Mouse (Mus musculus) lung, postnatal 4 days (tissue): Measurements from ENCODE around the gene Rgs13.
"Not testable (repeated sequence)": the region's sequence is repeated elsewhere in the genome, so short reads cannot be mapped to it uniquely, and the experiment has no call there.

Experiments
- DNase-seq, 2 experiments: peaks; one replicate each; pipeline ENCODE4 v3.0.0; 2021

Rgs13 gene

DNA sequence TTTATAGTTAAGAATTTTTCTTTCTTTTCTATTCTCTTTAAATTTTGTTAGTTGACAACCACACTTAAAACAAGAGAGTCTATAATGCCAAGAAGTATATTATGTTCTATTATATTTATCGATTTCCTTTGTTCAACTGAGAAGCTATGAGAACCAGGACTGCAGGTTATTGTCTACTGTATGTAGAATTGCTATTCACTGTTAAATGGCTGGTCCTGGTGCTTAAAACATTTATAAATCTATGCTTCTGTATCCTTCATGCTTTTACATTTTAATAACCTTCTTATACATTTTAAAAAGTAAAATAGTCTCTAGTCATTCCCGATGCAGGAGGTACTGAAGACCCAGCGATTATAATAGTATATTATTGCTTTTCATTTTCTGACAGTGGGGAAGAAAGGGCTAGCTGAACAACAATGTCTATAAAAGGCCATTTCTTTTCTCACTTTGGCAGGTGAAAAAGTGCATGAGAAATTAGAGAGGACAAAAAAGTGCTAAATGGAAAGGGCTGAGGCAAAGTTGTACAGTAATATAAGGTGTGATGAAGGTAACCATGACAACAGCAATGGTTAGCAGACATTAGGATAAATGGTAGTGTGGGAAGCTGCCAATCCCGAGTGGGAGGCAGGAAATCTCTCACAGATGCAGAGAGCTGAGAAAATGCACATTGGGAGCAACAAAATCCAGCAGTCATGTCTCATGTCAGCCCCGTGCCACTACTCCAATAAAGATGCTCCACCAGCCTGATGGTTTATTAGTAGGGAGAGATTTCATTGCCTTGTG, 25.6 kb downstream of the Rgs13 start:
- DNase-seq: no peak

DNA sequence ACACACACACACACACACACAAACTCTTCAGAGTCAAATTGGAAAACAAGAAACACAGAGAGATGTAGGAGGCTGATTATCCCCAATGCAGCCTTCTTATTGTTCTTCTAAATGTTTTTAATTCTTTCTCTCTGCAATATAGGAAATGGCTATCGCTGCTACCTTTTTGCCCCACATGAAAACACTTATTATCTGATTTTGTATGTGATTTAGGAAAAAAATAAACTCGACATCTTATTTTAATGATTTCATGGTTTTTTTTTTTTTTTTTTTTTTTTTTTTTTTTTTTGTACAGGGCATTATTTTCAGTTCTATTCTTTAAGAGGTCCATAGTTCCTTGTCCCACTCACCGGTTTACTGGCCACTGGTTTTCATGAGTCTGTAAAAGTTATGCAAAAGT, 27.2 kb downstream of the Rgs13 start:
- no peak for DNase-seq

DNA sequence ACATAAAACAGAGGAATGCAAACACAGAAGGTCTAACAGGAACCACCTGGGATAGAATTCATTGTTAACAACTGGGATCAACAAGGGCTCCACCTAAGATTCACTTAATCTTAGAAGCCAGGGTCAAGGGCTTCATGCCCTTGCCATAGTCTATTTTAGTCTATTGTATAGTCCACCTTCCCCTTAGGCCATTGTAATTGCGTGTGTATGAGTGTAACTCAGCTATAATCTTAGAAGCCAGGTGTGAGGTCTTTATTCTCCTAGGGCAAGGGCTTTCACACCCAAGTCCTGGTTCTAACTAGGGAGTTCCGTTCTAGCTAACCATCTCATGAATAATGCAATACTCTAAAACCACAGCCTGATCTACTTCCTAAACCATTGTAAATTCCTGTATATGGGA, 35.8 kb downstream of the Rgs13 start:
- not testable (repeated sequence) for DNase-seq

DNA sequence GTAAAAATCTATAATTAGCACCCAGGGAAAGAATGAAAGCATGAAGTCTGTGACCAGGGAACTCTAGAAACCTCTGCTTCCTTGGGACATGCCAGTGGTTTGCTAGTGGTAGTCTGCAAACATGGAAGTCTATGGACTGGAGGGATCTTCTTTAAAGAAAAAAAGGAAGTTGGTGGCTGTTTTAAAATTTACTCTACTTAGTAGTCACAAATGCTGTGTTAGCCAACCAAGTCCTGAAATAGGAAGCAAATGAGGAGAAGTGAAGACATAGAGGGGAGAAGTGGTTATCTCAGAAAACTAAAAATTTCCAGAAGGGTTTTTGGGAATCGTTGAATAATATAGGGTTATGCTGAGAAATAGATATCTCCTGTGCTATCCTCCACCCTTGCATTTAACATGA, 37.3 kb downstream of the Rgs13 start:
- DNase-seq: no peak

DNA sequence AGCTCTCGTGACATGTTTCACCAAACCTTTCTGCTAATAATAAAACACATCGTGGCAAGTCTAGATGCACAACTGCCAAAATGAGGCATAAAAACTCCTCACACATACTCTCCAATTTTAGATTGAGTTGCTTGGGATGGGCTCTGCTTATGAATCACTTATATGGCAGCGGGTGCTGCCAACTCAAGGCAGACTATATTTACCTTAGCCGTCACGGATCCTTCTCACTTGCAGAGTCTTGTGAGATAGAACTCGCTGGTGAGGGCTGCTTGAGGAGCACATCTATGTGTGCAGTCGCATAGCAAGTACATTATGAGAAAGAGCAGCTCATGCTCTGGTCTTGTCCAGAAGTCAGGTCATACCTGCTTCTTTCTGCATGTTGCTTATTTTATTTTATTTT, 49.2 kb downstream of the Rgs13 start:
- DNase-seq: no peak

DNA sequence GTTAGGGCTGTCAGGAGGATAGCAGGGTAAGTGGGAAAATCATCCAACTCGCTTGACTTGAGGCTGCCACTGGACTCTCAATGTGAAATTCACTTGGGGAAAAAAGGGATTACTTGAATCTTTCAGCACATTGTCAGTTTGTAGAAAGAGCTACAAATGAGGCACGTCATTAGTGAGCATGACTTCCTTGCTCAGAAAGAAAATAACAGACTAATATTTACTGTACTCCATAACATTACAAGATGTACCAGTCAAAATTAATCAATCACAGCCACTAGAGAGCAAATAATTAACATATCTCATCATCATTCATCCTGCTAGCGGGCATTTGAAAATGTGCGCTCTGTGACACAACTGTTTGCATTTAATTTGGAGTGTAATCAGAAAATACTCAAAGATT, 57.1 kb downstream of the Rgs13 start:
- no peak for DNase-seq

DNA sequence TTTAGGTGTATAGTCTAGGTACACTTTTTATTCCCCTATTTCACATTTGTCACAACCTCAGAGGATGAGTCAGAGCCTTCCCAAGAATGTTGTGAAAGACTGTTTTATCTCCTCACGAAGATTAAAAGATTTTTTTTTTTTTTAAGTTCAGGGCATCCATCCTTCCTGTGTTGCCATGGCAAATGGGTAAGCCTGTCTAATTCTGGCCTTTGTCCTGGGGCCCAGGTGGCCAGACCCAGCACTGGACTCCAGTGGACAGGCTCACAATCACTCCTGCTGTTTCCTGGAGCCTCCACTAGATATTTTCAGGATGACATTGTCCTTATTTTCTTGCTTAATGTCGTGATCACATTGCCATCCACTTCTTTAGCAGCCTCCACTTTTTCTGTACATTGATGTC, 57.7 kb downstream of the Rgs13 start:
- no peak for DNase-seq

DNA sequence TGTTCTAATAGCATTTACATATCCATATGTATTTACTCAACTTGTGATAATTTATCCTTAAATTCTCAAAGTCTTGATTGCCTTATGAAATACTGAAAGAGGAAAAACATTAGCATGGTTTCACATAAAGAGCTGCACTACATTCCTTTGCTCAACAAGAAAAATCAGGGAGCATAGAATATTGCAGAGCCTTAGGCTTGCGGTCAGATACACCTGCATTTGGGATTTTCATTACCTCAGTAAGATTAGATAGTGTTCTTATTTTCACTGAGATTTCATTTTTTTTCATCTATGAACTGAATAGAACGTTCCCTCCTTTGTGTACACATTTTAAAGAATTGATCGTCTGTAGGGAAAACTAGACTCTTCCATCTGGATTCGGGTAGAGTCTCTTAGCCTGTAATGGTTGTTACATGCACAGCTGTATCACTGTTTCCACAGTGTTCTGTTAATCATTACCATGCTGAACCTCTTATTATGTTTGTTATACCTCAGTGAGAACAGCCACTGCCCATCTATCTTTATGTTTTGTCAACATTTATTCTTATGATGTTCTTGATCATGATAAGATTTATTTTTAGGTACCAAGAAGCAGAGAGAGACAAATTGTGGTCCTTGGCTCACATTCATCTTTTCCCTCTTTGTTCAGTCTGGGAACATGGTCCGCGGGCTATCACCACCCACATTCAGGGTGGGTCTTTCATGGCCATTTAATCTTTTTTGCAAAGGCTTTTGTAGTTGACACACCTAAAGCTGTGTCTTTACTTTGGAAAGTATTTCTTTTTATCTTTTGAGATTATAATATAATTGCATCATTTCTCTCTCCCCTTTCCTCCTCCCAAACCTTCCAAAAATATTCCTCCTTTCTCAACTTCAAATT, 61.1 kb downstream of the Rgs13 start:
- no peak for DNase-seq

DNA sequence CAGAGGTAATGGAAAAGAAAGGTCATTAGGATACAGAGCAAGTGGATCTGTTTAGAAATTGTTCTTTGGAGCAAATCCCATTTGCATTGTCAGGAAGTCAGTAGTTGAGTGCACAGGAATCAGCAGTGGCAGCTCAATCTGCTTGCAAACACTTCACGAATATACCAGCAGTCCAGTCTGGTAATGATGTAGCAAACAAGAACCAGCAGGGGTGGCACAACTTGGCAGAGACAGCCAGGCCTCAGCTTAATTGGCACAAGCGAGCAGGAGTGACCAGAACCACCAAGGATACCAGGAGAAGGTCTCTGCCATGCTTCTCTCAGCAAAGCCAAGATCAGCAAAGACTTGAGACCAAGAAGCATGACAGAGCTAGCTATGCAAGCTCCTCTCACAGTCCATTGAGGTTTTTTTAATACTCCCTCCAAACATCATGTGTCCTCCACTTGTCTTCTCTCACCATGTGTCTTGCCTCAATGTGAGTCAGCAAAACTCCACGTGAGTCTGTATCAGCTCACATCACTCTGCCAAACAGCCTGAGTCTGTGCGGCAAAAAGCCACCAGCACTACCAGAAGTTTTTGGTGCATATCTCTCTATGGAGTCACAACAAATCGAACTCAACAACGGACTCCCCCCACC, 63.6 kb downstream of the Rgs13 start:
- DNase-seq: no peak

DNA sequence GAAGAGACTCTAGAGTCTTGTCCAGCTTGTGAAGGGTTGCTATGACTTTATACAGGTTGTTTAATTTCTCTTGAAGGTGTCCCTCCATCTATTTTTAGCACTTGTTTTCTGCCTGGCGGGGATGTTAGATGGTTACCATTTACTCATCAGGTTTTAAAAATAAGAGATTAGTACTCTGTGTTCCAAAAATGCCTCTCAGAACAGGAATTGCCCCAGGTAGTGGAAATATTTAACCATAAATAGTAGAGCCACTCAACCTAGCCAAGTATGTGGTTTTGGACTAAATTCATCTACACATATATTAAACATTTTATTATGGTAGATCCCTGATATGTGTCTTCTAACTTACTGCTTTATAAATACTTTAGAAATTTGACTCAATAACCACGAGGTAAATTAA, 64.2 kb downstream of the Rgs13 start:
- DNase-seq: no peak

DNA sequence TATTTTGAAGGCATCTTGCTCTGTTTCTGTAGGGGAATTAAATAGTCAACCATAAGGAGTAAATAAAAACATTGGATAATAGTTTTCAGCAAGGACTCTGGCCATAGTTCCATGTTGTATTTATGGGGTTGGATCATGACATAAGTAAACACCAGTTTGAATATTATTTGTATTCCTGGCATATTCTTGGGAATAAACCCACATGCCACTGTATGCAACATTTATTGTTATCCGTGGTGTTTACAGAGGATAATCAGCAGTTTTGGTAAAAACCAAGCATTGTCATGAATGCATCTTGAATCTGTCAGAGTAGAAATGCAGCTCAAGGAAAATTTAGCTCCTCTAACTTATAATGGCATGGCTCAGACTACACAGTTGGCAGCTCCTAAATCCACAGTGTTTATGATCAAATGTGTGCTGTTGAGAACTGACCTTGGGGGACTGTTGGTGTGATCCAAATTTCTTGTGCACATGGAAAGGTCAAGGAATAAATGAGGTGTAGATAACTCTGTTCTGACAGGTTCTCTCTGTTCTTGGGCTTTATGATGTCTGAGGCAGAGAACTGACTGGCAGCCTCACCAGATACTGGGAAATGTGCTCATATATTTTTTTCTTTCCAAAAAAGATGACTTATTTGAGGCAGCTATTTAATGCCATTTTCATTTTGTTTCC, 78.4 kb downstream of the Rgs13 start:
- peak in 1 of 2 experiments; percentile 16 for DNase-seq

DNA sequence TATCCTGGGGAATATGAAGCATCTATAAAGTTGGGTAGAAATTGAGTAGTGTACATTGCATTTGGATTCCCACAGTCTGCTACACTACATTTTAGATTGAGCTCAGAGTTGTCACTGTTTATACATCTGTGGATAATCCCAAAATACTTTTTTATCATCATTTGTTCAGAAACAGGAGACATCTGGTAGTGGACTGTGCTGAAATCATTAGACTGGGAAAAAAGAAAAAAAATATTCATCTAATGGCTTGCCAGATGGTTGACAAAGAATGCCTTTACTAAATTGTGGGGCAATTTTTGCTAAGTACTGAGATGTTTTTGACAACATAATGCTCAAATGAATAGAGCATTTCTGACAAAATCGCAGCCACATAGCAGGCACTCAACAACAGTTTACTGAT, 86.8 kb downstream of the Rgs13 start:
- DNase-seq: no peak
